In the genomic region with DNA sequence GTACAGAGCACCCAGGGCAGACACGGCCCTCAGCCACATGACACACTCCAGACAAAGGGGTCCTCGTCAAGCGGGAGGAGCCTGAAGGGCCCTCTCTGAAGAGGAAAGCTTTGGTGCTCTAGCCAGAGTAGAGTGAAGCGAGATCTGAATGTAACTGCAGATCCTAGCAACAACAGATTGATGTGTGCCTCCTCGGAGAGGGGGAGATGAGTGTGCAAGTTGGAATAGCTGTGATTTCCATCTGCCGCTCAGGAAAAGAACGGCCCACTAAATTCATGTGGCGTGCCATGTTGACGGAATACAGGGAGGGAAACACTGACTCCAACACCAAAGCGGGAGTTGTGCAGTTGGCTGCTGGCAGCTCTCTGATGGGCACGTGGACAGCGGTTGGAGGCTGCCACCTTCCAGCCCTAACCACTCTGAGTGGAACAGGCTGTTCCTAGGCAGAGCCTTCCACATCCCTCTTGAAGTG, we compare ENCODE assay signal across 11 mouse cellular contexts. TPM values are rescaled to one million over a fixed set of nuclear protein-coding genes. Genes with fewer than 3 reads are reported as not detected.
DNase-seq lines count a peak whose midpoint lies in the region; ATAC-seq lines count a peak whose summit lies in the region.
"Had no signal": no experiment of that assay in that cellular context is flagged by ENCODE, and none has a peak within 500 bp of the region (broad histone marks: within the 10 kb centered on the region; RNA-seq: fewer than 3 reads in every experiment).

No protein-coding gene starts in this region.

- peak; percentile 44 for DNase-seq in gastrocnemius, postnatal 25 days
- no peak for DNase-seq in gastrocnemius, postnatal 4 days (ENCODE audit: low spot score in 2 of 2)
- peak; percentile 43 to 55 for DNase-seq in left cerebral cortex, postnatal 25 days (ENCODE audit: low spot score in 2 of 2)
- no peak for DNase-seq in adrenal gland, adult (ENCODE audit: inconsistent age in 2 of 2, low spot score in 1 of 2)
- DNase-seq in cerebellum, adult 8-10 months = no peak
- DNase-seq in liver = no peak
- DNase-seq: kidney, postnatal 25 days; lung, postnatal 10 days had no signal

- H3K27ac ChIP-seq in forebrain, embryonic 13.5 days = peak overlapping the region; percentile 72
- H3K27ac ChIP-seq in heart, embryonic 16.5 days (ENCODE audit: low read length) = no peak overlapping the region; the same call in 1 of the 2 replicates

- peak overlapping the region; percentile 17 for H3K4me2 ChIP-seq in forebrain, embryonic 13.5 days
- no peak overlapping the region for H3K4me2 ChIP-seq in heart, embryonic 16.5 days (ENCODE audit: low read depth, low read length)

- H3K9ac ChIP-seq in forebrain, embryonic 13.5 days = no peak overlapping the region
- no peak overlapping the region for H3K9ac ChIP-seq in heart, embryonic 16.5 days (ENCODE audit: low read length)

- peaks cover 40% of the 10 kb centered on the region for H3K36me3 ChIP-seq in forebrain, embryonic 13.5 days (ENCODE audit: poor library complexity, severe bottlenecking)
- peaks cover 7% of the 10 kb centered on the region; the same call in 1 of the 2 replicates for H3K36me3 ChIP-seq in heart, embryonic 16.5 days (ENCODE audit: control insufficient read depth, insufficient read depth)

- peak; percentile 82 for ATAC-seq in forebrain, embryonic 13.5 days
- ATAC-seq in heart, embryonic 16.5 days (replicated peaks; ENCODE audit: extremely low read depth, insufficient read depth, low FRiP score) = peak; percentile 79
- ATAC-seq: CD4-positive, CD25-positive, alpha-beta regulatory T cell, adult 4 months had no signal

- H3K27me3 ChIP-seq in forebrain, embryonic 13.5 days = no peaks in the 10 kb centered on the region
- H3K27me3 ChIP-seq in heart, embryonic 16.5 days (ENCODE audit: control insufficient read depth, insufficient read depth, low read length) = no peaks in the 10 kb centered on the region

- no peaks in the 10 kb centered on the region for H3K9me3 ChIP-seq in forebrain, embryonic 13.5 days (replicated peaks)
- no peaks in the 10 kb centered on the region for H3K9me3 ChIP-seq in heart, embryonic 16.5 days (replicated peaks; ENCODE audit: control insufficient read depth, low read length)

- peaks cover 13% of the 10 kb centered on the region for H3K4me1 ChIP-seq in forebrain, embryonic 13.5 days
- peaks cover 24% of the 10 kb centered on the region for H3K4me1 ChIP-seq in heart, embryonic 16.5 days (ENCODE audit: control insufficient read depth, insufficient read depth, low read length)

- H3K4me3 ChIP-seq in forebrain, embryonic 13.5 days = no peak overlapping the region
- no peak overlapping the region for H3K4me3 ChIP-seq in heart, embryonic 16.5 days (ENCODE audit: low read length)

- whole genome bisulfite sequencing in forebrain, embryonic 13.5 days = 52% methylated on average over 12 of the region's 12 CpGs
- WGBS in heart, embryonic 16.5 days = 48% methylated on average over 12 of the region's 12 CpGs

- intact Hi-C loops in left cerebral cortex, postnatal 25 days (cut with DNase I) = no loop called here

RNA-seq across cellular contexts. Expression of a gene that starts 59.7 kb away (rescaled TPM):
- 100 to 1,000 TPM; 174 to 193 TPM for total RNA-seq in gastrocnemius, postnatal 25 days (2021)
- total RNA-seq in gastrocnemius, postnatal 4 days (2021) = 10 to 100 TPM; 24.8 to 27.1 TPM
- 11.7 and 12.1 TPM in 2 replicates for polyA plus RNA-seq in forebrain, embryonic 13.5 days (2015; fragmentation: Nextera tagmentation; extraction: Ambion mirVana)
- 7.5 and 8.3 TPM in 2 replicates for polyA plus RNA-seq in heart, embryonic 16.5 days (2015; fragmentation: Nextera tagmentation; extraction: Ambion mirVana)
- 10 to 100 TPM; 18.1 to 18.3 TPM for total RNA-seq in left cerebral cortex, postnatal 25 days (2021)

Comparison
In these comparisons a context has a peak if more than half of its experiments do, and no peak if none do; other contexts are left out.
1. DNase-seq: peak in gastrocnemius, postnatal 25 days (single experiment) and left cerebral cortex, postnatal 25 days (2 of 2); none in gastrocnemius, postnatal 4 days (0 of 2), adrenal gland, adult (0 of 2), cerebellum, adult 8-10 months (single experiment) and liver (single experiment).
2. RNA of a gene that starts 59.7 kb away (total RNA-seq): 174 to 193 TPM in gastrocnemius, postnatal 25 days; 24.8 to 27.1 TPM in gastrocnemius, postnatal 4 days and 18.1 to 18.3 TPM in left cerebral cortex, postnatal 25 days; every median in the first group is over 4 times any median in the second.